Mouse (Mus musculus) layer of hippocampus, adult 9-11 months (tissue): ENCODE results near the gene Amz2.

Source experiments
- DNase-seq: peaks from one replicate; pipeline ENCODE4 v3.0.0; 2022

Amz2 gene

GRCm38 (mm10) chr11:109425392-109426271 lies at the start of gene Amz2:
Gene Amz2 (plus strand): TSS chr11:109425946.
- peak; percentile 98 for DNase-seq

- DNase-seq = peak; percentile 30
These were observed 49.1 kb upstream of the Amz2 start for GRCm38 (mm10) chr11:109376484-109377143.

GRCm38 (mm10) chr11:109377477-109377876 lies 48.3 kb upstream of the Amz2 start:
- no peak for DNase-seq

- DNase-seq = no peak
These were observed 47.7 kb upstream of the Amz2 start for GRCm38 (mm10) chr11:109378051-109378450.

GRCm38 (mm10) chr11:109380662-109381061 lies 45.1 kb upstream of the Amz2 start:
- no peak for DNase-seq

- no peak for DNase-seq
These were observed 40.5 kb upstream of the Amz2 start for GRCm38 (mm10) chr11:109385296-109385695.

- no peak for DNase-seq
These were observed 36.7 kb upstream of the Amz2 start for GRCm38 (mm10) chr11:109389046-109389445.

GRCm38 (mm10) chr11:109391200-109391599 lies 34.5 kb upstream of the Amz2 start:
- no peak for DNase-seq

GRCm38 (mm10) chr11:109391760-109392159 lies 34.0 kb upstream of the Amz2 start:
- no peak for DNase-seq

- no peak for DNase-seq
These were observed 33.1 kb upstream of the Amz2 start for GRCm38 (mm10) chr11:109392601-109393000.

- DNase-seq = no peak
These were observed 31.0 kb upstream of the Amz2 start for GRCm38 (mm10) chr11:109394758-109395157.

- DNase-seq = no peak
These were observed 30.5 kb upstream of the Amz2 start for GRCm38 (mm10) chr11:109395291-109395690.

GRCm38 (mm10) chr11:109406431-109406830 lies 19.3 kb upstream of the Amz2 start:
- DNase-seq = no peak

- no peak for DNase-seq
These were observed 15.4 kb upstream of the Amz2 start for GRCm38 (mm10) chr11:109410197-109410980.

- DNase-seq = no peak
These were observed 12.1 kb upstream of the Amz2 start, which contains the start of gene 9930022D16Rik for GRCm38 (mm10) chr11:109413617-109414016. Gene 9930022D16Rik (plus strand): TSS chr11:109413917.

GRCm38 (mm10) chr11:109414802-109415201 lies 10.9 kb upstream of the Amz2 start:
- no peak for DNase-seq

- no peak for DNase-seq
These were observed 8.9 kb upstream of the Amz2 start for GRCm38 (mm10) chr11:109416709-109417420.

- DNase-seq = peak; percentile 25
These were observed 8.2 kb upstream of the Amz2 start for GRCm38 (mm10) chr11:109417472-109418040.

- DNase-seq = no peak
These were observed 6.3 kb upstream of the Amz2 start for GRCm38 (mm10) chr11:109419461-109419860.

- no peak for DNase-seq
These were observed 5.7 kb upstream of the Amz2 start for GRCm38 (mm10) chr11:109419961-109420566.

- DNase-seq = no peak
These were observed 5.2 kb upstream of the Amz2 start for GRCm38 (mm10) chr11:109420567-109420962.

- DNase-seq = no peak
These were observed 4.5 kb upstream of the Amz2 start for GRCm38 (mm10) chr11:109421205-109421604.
